Mouse (Mus musculus): ENCODE measurements around the gene Lipc.

Lipc gene

GRCm38 (mm10) chr9:70751504-70752222 lies 200.4 kb downstream of the Lipc start:
- POLR2A ChIA-PET: no interaction called here

More at GRCm38 (mm10) chr9:70751504-70752222, 200.4 kb downstream of the Lipc start:
- CTCF ChIA-PET: no interaction called here

Measured in embryonic stem cell, embryonic (primary cell).